Mouse (Mus musculus): ENCODE measurements around the gene Lrcol1.

The Lrcol1 gene

DNA sequence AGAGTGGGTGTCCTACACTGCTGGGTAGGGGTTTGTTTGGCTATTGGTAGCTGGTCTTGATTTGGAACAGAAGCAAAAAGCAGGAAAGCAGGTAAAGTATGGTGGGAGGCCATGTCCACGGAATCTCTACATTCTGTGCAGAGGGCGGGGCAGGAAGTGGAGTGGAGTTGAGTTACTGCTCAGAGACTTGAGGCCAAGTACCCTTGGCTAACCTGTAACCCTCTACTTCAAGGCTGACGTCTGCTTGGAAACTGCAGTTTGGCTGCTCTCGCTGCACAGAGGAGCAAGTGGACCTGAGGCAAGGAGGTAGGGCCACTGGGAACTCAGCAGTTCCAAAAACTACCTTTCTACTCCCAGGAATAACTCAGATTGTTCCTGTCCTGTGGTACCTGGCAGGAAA, at the start of gene Lrcol1:
Gene Lrcol1, plus strand, starts transcription at position 207 of the 400 bp plus-strand sequence.
- peak; percentile 42 for DNase-seq (ENCODE audit: low spot score)

DNA sequence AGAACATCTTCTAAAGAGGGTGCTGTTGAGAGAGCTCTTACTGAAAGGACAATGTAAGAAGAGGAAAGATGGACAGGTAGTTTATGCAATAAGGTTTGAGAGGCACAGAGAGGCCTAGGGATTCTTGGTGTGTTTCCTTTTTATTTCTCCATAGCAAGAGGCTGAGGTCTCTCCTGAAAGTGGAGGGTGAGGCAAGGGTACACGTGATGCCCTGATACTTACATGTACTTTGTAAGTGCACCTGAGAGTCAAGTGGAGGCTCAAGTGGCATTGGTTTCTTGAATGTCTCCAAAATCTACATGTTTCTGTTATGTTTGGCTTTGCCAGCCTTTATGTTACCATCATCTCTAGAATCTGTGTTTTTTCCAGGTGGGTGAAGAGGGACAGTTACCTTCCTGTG, 47.9 kb upstream of the Lrcol1 start:
- no peak for DNase-seq (ENCODE audit: low spot score)

- no peak for DNase-seq (ENCODE audit: low spot score)
Observed at GRCm38 (mm10) chr5:110300591-110300990, 43.9 kb upstream of the Lrcol1 start.

DNA sequence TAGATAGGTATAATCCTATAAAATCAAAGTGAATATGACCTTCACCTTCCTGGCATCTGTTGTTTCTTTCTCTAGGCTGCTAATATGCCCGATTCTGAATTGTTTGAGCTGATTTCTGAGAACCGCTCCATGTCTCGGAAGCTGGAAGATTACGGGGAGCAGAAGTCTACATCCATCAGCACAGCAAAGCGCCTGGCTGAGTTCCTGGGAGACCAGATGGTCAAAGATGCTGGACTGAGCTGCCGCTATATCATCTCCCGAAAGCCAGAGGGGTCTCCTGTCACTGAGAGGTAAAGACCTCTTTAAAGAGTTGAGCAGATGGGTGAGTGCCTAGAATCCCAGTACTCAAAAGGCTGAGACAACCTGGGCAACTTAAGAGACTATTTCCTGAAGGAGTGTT, 35.7 kb upstream of the Lrcol1 start:
- DNase-seq (ENCODE audit: low spot score): no peak

DNA sequence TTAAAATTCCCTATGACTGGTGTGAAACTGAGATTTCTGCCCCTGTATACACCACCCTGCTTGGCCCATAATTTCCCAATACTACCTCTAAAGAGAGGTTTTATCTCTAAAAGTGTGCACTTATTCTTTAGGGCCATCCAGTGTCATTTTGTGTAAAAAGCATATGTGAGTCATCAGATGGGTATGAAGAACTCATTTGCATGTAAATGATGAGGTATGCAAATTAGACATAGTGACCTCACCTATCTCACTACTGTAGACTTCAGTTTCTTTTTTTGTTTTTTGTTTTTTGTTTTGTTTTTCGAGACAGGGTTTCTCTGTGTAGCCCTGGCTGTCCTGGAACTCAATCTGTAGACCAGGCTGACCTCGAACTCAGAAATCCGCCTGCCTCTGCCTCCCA, 31.4 kb upstream of the Lrcol1 start:
- no peak for DNase-seq (ENCODE audit: low spot score)

GRCm38 (mm10) chr5:110330508-110330907, 14.0 kb upstream of the Lrcol1 start:
- no peak for DNase-seq (ENCODE audit: low spot score)

- no peak for DNase-seq (ENCODE audit: low spot score)
Observed at GRCm38 (mm10) chr5:110338792-110339191, 5.7 kb upstream of the Lrcol1 start.

DNA sequence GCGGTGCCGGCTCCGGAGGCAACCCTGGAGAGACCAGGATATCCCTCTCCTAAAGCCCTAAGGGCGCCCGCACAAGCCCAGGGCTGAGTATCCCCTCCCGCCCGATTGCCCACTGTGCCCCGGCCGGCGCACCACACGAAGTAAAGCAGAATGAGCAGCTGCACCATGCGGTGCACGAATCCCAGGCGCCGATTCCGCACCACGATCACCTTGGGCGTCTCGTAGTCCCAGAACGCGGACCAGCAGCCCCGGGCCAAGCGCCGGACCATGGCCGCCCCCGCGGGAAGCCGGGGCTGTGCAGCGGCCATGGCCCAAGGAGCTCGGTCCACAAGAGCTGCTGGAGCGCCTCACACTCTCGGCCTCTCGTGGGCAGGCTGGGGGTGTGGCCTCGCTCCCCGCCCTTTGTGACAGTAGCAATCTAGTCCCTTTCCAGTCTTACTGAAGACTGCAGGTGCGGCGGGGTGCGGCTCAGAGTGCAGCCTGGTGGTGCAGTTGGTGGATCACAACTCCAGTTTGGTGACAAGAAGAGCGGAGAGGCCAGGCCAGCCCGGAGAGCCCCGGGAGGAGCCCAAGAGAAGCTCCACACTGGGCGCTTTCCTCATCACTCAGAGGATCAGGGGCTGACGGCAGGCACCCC, 1.8 kb upstream of the Lrcol1 start, which contains the start of gene P2rx2:
Gene P2rx2, minus strand, starts transcription at position 565 of the 637 bp plus-strand sequence.
- DNase-seq (ENCODE audit: low spot score): peak; percentile 56

- no peak for DNase-seq (ENCODE audit: low spot score)
Observed at GRCm38 (mm10) chr5:110345553-110345952, 1.0 kb downstream of the Lrcol1 start.

DNA sequence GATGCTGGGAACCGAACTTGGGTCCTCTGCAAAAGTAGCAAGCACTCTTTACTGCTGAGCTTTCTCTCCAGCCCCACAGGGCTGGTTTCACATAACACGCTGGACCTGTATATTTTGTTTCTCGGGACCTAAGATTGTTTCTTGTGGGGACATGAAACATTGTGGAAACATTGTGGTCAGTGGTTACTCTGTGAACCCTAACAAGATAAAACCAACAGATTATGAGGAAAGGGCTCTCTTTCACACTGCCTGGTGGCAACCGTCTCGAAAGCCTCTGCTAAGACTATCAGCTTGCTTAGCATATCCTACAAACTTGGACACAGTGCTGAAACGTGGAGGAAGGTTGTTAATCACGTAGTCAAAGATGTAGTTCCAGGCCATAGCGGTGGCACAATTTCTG, 2.5 kb downstream of the Lrcol1 start:
- DNase-seq (ENCODE audit: low spot score): no peak

DNA sequence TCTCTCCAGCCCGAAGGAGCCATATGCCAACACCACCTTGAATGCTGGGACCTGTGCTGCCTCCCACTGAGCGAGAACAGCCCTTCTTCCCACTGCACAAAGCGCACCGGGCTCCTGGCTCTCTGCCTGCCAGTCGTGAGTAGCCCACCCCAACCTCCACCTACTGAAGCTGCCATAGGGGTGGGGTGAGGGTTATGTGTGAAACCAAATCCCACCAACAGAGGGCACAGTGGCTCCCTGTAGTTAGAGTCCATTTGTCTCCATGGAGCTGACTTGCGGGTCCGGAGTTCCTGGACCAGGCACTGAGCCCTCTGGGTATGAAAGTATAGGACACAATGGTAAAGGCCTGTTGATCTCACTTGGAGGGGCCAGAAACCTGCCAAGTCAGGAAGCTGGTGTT, 10.2 kb downstream of the Lrcol1 start:
- peak; percentile 21 for DNase-seq (ENCODE audit: low spot score)

- DNase-seq (ENCODE audit: low spot score): peak; percentile 75
Observed at GRCm38 (mm10) chr5:110357531-110358179, 13.1 kb downstream of the Lrcol1 start.

DNA sequence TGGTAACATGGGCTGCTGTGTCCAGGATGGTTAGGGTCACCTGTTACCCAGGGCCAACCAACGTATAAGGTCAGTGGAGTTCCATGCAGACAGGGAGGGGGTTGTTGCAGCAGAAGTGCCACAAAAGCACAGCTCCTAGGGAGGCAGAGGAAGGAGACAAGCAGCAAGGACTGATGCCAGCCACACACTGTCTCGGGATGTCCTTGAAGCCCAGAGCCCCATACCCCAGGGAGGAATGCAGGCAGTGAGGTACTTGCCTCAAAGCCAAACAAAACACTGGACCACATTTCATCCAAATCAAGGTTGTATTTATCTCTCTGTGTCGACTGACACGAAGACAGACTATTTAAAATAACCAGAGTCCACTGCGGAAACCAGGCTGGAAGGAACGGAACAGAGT, 16.9 kb downstream of the Lrcol1 start:
- no peak for DNase-seq (ENCODE audit: low spot score)

- DNase-seq (ENCODE audit: low spot score): no peak
Observed at GRCm38 (mm10) chr5:110362813-110363178, 18.3 kb downstream of the Lrcol1 start.

GRCm38 (mm10) chr5:110363179-110363821, 18.8 kb downstream of the Lrcol1 start:
- peak; percentile 65 for DNase-seq (ENCODE audit: low spot score)

DNA sequence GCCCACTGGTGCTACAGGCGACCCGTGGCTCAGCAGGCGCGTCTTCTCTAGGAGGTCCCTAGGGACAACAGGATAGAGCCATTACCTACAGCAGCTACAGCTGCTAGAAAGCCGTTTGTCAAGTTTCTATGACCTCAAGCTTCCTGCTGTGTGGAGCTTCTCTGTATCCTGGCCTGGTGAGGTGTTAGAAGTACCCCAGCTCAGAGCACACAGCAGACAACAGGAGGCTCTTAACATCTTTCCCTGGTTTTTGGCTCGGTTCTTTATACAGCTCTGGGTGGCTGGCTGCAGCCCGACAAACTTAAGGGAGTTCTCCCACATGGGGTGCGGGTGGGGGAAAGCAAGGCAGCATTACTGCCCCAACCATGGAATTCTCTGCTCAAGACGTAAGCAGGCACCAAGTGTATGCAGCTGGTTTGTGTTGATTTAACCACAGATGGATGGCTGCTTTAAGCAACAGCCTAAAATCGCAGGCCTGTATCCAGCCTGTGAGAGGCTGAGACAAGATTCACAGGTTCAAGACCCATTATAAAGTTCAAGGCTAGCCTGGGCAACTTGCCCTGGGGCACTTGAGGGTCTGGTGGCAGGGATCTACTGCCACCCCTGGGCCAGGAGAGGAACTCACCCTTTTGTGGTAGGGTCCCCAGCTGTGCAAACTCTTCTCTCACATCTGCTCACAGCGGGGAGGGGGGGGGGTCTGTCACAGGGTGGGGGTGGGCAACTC, 19.5 kb downstream of the Lrcol1 start:
- no peak for DNase-seq (ENCODE audit: low spot score)

- DNase-seq (ENCODE audit: low spot score): peak; percentile 62
Observed at GRCm38 (mm10) chr5:110376802-110377433, 32.4 kb downstream of the Lrcol1 start.

GRCm38 (mm10) chr5:110378181-110378583, 33.7 kb downstream of the Lrcol1 start:
- DNase-seq (ENCODE audit: low spot score): no peak

- DNase-seq (ENCODE audit: low spot score): no peak
Observed at GRCm38 (mm10) chr5:110379086-110379485, 34.6 kb downstream of the Lrcol1 start.

- DNase-seq (ENCODE audit: low spot score): no peak
Observed at GRCm38 (mm10) chr5:110379823-110380222, 35.3 kb downstream of the Lrcol1 start.

DNA sequence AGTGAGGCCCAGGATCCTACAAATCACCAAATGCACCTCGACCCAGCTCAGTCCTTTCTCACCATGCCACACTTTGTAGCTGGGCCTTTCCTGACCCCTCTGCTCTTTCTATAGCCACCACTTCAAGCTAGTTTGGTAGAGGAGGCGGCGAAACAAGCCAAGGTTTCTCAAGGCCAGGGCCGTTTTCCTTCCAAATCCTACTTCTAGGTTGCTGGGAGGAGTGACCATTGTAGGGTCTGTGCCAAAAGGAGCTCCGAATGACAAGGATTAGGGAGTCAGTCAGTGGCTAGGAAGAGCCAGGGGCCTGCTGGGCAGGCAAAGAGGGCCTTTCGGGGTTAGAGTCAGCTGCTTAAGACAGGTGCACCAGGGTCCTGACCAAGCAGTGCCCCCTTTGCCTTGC, 40.0 kb downstream of the Lrcol1 start:
- DNase-seq (ENCODE audit: low spot score): no peak

GRCm38 (mm10) chr5:110385263-110385662, 40.7 kb downstream of the Lrcol1 start:
- no peak for DNase-seq (ENCODE audit: low spot score)
